Mouse (Mus musculus) liver, embryonic 12.5 days (tissue): ENCODE data around the gene Ntn1. TPM values are rescaled to one million over a fixed set of nuclear protein-coding genes. Genes with fewer than 3 reads are reported as not detected.

ENCODE experiments used
- ATAC-seq: fragments of 200-750 bp; cut with Nextera tagmentation; 2 replicates; pipeline ENCODE4 v1.8.0; 2017; ENCODE audit warnings: moderate number of reproducible peaks, mild to moderate bottlenecking, moderate library complexity
- H3K27ac ChIP-seq: fragments of 300-500 bp; sonication (generic); 2 replicates; pipeline ENCODE4 v1.5.1; 2016; ENCODE audit warnings: mild to moderate bottlenecking
- H3K27me3 ChIP-seq: fragments of 300-500 bp; sonication (generic); replicated peaks from 2 replicates; pipeline ENCODE4 v1.6.1; 2016; ENCODE audit warnings: mild to moderate bottlenecking, moderate library complexity
- H3K36me3 ChIP-seq: fragments of 300-500 bp; sonication (generic); 2 replicates; pipeline ENCODE4 v1.6.1; 2016; ENCODE audit warnings: mild to moderate bottlenecking, moderate library complexity
- H3K4me1 ChIP-seq: fragments of 300-500 bp; sonication (generic); 2 replicates; pipeline ENCODE4 v1.6.1; 2016
- H3K4me2 ChIP-seq: fragments of 300-500 bp; sonication (generic); 2 replicates; pipeline ENCODE4 v1.6.1; 2016; ENCODE audit warnings: mild to moderate bottlenecking, moderate library complexity
- H3K4me3 ChIP-seq: fragments of 300-500 bp; sonication (generic); 2 replicates; pipeline ENCODE4 v1.5.1; 2016; ENCODE audit warnings: mild to moderate bottlenecking, moderate library complexity
- H3K9ac ChIP-seq: fragments of 300-500 bp; sonication (generic); 2 replicates; pipeline ENCODE4 v1.6.1; 2016; ENCODE audit warnings: mild to moderate bottlenecking, moderate library complexity
- H3K9me3 ChIP-seq: fragments of 300-500 bp; sonication (generic); replicated peaks from 2 replicates; pipeline ENCODE4 v1.6.1; 2016; ENCODE audit warnings: mild to moderate bottlenecking, moderate library complexity
- WGBS: fragments of 180-500 bp; shearing (Covaris S2); methylation state at CpG from one replicate; pipeline ENCODE4 v1.1.7; 2016; ENCODE audit not compliant: insufficient replicate concordance; 5-methylcytosine and 5-hydroxymethylcytosine counted together
- polyA plus RNA-seq: library from polyadenylated mRNA; unstranded; fragments of >200 nt; fragmentation: Nextera tagmentation; extraction: Ambion mirVana; gene quantifications from 2 replicates; pipeline ENCODE4 v1.2.1, GENCODE M21; 2016

The Ntn1 gene
- polyA plus RNA-seq, 1 experiment from 2014 or later: 0.57 TPM

DNA sequence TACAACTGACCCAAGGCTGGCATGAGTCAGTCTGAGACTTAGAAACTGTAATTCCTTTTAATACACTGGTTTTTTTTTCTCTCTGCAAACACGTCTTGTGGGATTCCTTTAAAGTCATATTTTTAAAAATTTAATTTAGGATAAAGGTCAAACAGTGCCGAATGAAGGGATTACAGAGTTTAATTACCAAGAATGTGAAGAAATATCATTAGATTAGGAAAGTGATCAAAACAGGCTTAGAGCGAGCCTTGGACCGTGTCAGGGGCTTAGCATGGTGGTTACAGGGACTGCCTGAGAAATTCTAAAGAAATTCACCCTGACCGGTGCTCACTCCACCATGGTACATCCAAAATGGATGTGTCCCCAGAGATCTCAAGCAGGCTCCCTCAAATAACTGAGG is 57.9 kb downstream of the Ntn1 start:
- ATAC-seq: no peak
- no peaks in the 10 kb centered on the region for H3K4me1 ChIP-seq
- no peaks in the 10 kb centered on the region for H3K27me3 ChIP-seq
- 69% methylated on average over 5 of the region's 5 CpGs for WGBS
- H3K27ac ChIP-seq: no peak overlapping the region
- no peak overlapping the region for H3K9ac ChIP-seq
- H3K4me3 ChIP-seq: no peak overlapping the region
- no peaks in the 10 kb centered on the region for H3K9me3 ChIP-seq
- H3K4me2 ChIP-seq: no peak overlapping the region
- H3K36me3 ChIP-seq: no peaks in the 10 kb centered on the region

DNA sequence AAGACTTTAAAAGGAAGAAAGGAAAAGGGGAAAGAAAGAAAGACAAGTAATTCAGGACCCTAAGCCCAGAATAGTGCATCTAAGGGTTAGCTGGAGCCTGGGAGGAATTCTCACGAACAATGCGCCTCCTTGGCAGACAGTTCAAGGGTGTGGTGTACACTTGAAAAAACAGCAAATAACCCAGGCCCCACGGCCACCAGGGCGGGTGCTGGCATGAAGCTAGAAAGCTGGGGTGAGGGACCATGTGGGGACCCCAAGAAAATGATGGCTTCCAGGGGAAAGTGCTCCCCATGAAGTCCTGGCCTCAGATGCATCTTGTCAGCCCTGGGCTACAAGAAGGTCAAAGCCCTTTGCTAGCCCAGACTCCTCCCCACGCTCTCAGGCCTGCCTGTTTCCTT is 58.6 kb downstream of the Ntn1 start:
- H3K4me2 ChIP-seq: no peak overlapping the region
- H3K4me1 ChIP-seq: no peaks in the 10 kb centered on the region
- no peak overlapping the region for H3K9ac ChIP-seq
- no peak overlapping the region for H3K4me3 ChIP-seq
- no peaks in the 10 kb centered on the region for H3K36me3 ChIP-seq
- WGBS: 74% methylated on average over 5 of the region's 5 CpGs
- no peak overlapping the region for H3K27ac ChIP-seq
- H3K27me3 ChIP-seq: no peaks in the 10 kb centered on the region; the same call in 1 of the 2 replicates
- no peaks in the 10 kb centered on the region for H3K9me3 ChIP-seq
- ATAC-seq: no peak

DNA sequence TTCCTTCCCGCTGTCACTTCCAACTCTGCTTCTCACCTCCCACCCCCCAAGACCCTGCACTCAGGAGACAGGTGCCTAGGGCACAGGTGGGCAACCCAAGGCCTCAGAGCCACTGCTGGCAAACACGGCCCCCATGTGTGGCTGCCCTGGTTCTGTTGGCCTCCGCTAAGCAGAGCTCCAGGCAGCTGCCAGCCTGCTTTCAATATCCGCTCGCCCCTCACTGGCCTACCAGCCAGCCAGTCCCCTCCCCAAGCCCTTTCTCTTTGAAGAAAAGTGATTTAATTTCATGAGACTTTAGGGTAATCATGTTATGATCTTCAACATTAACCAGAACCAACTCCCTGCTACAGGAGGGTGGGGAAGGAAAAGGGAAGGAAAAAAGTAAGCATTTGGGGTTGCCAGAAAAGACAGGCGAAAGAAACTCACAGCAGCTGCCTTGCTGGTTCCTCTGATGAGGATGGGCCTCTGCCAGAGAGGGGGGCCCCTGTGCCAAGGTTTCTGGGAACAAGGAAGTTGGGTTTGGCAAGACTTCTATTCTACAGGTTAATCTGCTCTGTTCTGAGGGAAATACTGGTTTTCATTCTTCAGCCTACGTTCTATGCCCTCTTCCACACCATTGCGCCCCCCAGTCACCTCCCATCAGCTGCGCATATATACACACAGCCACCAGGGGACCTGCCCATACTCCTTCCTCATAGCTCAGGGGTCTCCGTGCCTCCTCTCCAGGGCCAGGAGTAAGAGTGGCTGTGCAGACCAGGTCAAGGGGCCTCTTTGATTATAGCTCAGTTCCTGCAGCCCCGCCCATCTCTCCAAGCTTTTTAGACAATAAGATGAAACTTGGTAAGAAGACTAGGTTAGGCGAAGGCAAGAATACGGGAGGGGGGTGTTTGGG is 59.3 kb downstream of the Ntn1 start:
- H3K9ac ChIP-seq: no peak overlapping the region
- ATAC-seq: no peak
- no peaks in the 10 kb centered on the region; the same call in 1 of the 2 replicates for H3K27me3 ChIP-seq
- H3K4me2 ChIP-seq: no peak overlapping the region
- no peak overlapping the region for H3K4me3 ChIP-seq
- no peak overlapping the region for H3K27ac ChIP-seq
- 66% methylated on average over 13 of the region's 13 CpGs for WGBS
- H3K9me3 ChIP-seq: no peaks in the 10 kb centered on the region
- H3K36me3 ChIP-seq: no peaks in the 10 kb centered on the region
- H3K4me1 ChIP-seq: no peaks in the 10 kb centered on the region

DNA sequence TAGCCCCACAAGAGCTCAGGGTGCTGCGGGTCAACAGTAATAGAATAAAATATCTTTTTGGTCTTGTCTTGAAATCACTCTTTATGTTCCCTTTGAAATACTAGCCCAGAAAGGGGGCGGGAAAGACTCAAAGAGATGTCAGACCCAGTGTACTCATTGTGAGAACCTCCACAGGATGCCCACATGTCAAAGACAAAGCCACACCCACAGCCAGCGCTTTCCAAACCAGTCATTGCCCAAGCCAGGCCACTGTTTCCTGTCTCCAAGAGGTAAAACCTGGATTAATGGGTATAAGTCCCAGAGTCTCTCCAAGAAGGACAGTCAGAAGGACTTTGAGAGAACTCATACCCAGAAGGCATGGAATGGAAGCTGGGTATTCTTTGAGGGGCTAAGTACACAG is 60.3 kb downstream of the Ntn1 start:
- Histone ChIP-seq H3K36me3 (no peaks in the 10 kb centered on the region), H3K27ac (no peak overlapping the region), H3K9ac (no peak overlapping the region), H3K27me3 (no peaks in the 10 kb centered on the region; the same call in 1 of the 2 replicates), H3K4me1 (no peaks in the 10 kb centered on the region), H3K4me3 (no peak overlapping the region), H3K9me3 (no peaks in the 10 kb centered on the region), H3K4me2 (no peak overlapping the region)
- 56% methylated on average over 3 of the region's 3 CpGs for WGBS
- ATAC-seq: no peak

DNA sequence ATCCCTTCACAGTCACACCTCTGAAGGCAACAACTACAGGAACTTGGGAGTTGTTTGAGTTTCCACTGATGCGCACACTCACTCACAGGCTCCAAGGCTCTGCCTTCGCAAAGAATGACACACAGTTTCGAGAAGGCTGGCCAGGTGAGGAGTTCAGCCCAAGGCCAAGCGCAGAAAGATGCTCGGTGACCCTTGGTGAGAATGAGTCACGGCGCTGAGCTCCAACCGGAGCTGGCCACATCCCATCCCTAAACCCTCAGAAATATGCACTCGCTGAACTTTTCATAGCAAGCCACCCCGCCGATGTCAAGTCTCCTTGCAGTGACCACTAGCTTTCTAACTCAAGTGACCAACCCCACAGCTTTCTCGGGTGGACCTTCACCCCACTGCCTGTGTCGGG is 60.8 kb downstream of the Ntn1 start:
- WGBS: 79% methylated on average over 13 of the region's 13 CpGs
- H3K27ac ChIP-seq: no peak overlapping the region
- no peaks in the 10 kb centered on the region; the same call in 1 of the 2 replicates for H3K27me3 ChIP-seq
- no peak overlapping the region for H3K4me3 ChIP-seq
- no peak overlapping the region for H3K9ac ChIP-seq
- H3K9me3 ChIP-seq: no peaks in the 10 kb centered on the region
- H3K4me2 ChIP-seq: no peak overlapping the region
- H3K36me3 ChIP-seq: no peaks in the 10 kb centered on the region
- no peaks in the 10 kb centered on the region for H3K4me1 ChIP-seq
- no peak for ATAC-seq

DNA sequence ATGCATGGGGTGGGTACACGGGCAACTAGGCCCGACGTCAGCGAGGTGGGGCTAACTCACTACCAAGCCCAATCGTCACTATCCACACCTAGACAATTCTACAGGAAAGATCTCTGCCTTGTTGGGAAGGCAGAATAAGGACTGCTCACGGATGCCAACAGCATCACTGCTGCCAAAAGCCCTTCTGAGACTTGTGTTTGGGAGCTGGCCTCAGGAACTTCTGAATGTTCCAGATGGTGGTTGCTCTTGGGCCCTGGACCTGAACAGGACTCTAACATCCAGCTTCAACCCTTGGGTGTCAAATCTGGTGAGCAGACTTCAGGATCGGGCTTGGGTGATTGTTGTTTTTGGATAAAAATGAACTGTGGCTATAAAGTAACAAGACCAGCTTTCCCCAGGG is 61.3 kb downstream of the Ntn1 start:
- no peaks in the 10 kb centered on the region for H3K9me3 ChIP-seq
- no peak overlapping the region for H3K4me2 ChIP-seq
- no peak overlapping the region for H3K4me3 ChIP-seq
- H3K36me3 ChIP-seq: no peaks in the 10 kb centered on the region
- ATAC-seq: no peak
- H3K4me1 ChIP-seq: no peaks in the 10 kb centered on the region
- no peak overlapping the region for H3K9ac ChIP-seq
- H3K27ac ChIP-seq: no peak overlapping the region
- no peaks in the 10 kb centered on the region; the same call in 1 of the 2 replicates for H3K27me3 ChIP-seq
- WGBS: 74% methylated on average over 7 of the region's 7 CpGs

DNA sequence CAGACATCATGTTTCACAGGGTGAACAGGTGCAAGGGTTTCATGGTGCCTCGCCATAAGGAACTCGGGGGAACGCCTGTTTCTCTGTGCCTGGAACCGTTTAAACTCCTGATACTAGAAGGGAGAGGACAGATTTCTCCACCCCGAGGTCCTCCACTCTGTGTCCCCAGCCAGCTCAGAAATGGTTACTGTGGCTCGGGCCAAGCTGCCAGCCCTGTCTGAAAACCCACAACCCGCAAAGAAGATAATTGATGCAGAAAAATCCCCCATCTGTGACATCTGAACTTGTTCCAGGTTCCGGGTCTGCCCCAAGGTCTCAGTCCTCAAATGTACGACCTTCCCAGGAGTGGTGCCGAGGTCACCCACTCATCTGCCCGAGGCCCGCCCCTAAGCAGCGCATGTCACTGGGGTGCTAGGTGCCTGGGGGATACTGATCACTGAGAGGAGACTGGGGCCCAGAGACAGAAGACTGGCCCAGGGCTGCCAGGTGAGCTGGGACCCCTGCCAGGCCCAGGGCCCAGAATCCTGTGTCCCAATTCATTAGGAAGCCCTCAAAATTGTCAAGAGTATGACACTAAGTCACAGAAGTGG is 68.9 kb downstream of the Ntn1 start:
- Histone ChIP-seq H3K4me2 (no peak overlapping the region), H3K27me3 (no peaks in the 10 kb centered on the region), H3K27ac (no peak overlapping the region), H3K4me1 (no peaks in the 10 kb centered on the region), H3K9me3 (no peaks in the 10 kb centered on the region), H3K36me3 (no peaks in the 10 kb centered on the region), H3K9ac (no peak overlapping the region), H3K4me3 (no peak overlapping the region)
- no peak for ATAC-seq
- WGBS: 70% methylated on average over 13 of the region's 13 CpGs

DNA sequence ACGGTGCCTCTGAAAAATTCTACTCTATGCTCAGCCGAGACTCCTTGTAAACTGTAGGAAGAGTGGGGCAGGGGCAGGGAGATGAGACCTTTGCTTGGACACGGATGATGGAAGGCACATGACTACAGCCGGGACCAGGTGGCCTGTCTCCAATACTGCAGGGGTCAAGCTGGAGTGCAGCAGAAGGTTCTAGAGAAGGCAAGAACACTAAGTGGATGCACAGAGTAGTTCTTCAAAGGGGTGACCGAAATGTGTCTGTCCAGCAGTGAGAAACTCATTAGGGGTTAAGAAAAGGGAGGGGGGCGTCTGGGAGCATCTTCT is 69.5 kb downstream of the Ntn1 start:
- no peaks in the 10 kb centered on the region for H3K36me3 ChIP-seq
- ATAC-seq: no peak
- H3K4me3 ChIP-seq: no peak overlapping the region
- no peak overlapping the region for H3K9ac ChIP-seq
- no peaks in the 10 kb centered on the region for H3K4me1 ChIP-seq
- H3K27me3 ChIP-seq: no peaks in the 10 kb centered on the region
- H3K27ac ChIP-seq: no peak overlapping the region
- H3K4me2 ChIP-seq: no peak overlapping the region
- no peaks in the 10 kb centered on the region for H3K9me3 ChIP-seq
- WGBS: 58% methylated on average over 6 of the region's 6 CpGs

DNA sequence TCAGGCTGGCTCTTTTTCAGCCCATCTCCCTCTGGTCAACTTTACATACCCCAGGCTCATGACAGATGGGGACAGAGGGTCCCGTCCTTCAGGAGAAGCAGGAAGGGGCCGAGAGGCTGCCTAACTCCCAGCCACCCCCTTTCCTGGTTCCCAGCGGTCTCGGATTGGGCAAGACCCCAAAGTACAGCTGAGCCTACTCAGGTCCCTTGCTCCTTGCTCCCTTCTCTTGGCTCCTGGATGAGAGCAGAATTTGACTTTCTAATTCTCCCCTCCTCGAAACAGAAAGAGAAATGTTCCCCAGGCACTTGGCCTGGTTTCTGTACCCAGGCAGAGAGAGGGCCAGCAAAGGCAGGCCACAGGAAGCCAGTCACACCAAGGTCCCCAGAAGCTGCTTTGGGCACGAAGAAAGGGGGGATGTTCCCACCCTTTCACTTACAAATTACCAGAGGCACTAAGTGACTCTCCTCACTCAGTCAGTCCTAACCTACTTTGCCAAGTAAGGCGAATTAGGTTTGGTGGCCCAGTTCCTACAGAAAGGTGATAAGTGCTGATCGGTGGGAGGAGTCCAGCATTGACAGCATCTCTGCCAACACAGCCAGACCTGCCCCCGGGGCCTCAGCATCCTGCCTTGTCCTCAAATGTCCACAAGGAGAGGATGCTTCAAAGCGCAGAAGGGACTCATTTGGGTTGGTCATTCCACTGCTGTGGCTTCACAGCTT is 70.1 kb downstream of the Ntn1 start:
- Histone ChIP-seq H3K27me3 (no peaks in the 10 kb centered on the region), H3K4me2 (no peak overlapping the region), H3K4me3 (no peak overlapping the region), H3K27ac (no peak overlapping the region), H3K9me3 (no peaks in the 10 kb centered on the region), H3K4me1 (no peaks in the 10 kb centered on the region), H3K36me3 (no peaks in the 10 kb centered on the region), H3K9ac (no peak overlapping the region)
- no peak for ATAC-seq
- 35% methylated on average over 10 of the region's 10 CpGs for WGBS

DNA sequence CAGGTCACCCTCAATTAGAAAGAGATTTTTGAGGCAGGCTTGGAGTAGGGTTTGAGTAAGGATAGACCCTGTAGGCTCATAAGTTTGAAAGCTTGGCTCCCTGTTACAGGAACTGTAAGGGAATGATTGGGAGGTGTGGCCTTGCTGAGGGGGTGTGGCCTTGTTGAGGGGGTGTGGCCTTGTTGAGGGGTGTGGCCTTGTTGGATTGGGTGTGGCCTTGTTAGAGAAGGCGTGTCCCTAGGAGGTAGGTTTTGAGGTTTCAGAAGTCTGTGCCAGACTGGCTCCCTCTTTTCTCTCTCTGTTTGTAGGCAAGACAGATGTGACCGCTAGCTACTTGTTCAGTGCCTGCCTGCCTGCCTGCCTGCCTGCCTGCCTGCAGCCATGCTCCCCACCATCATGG is 75.8 kb downstream of the Ntn1 start:
- Histone ChIP-seq H3K4me3 (no peak overlapping the region), H3K4me1 (no peaks in the 10 kb centered on the region), H3K9me3 (no peaks in the 10 kb centered on the region), H3K36me3 (no peaks in the 10 kb centered on the region), H3K27me3 (no peaks in the 10 kb centered on the region), H3K9ac (no peak overlapping the region), H3K4me2 (no peak overlapping the region), H3K27ac (no peak overlapping the region)
- WGBS: 56% methylated on average over 2 of the region's 2 CpGs
- ATAC-seq: no peak

DNA sequence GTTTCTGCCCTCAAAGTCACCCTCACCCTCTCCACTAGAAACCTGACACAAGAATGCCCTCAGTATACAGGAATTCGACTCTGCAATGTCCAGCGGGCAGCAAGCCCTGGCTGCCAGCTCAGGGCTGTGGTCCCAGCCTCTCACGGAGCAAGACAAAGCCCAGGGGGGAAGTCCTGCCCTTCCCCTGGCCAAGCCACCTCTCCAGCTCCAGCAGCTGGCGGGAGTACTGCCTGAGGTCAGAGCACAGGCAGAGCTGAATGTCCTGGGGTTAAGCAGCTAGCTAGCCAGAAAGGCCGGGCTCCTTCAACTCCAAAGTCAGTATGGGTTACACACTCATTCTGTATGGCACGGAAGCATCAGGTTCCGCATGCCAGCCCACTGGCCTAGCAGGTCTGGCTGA is 79.2 kb downstream of the Ntn1 start:
- ATAC-seq: no peak
- WGBS: 61% methylated on average over 7 of the region's 7 CpGs
- H3K27me3 ChIP-seq: no peaks in the 10 kb centered on the region

DNA sequence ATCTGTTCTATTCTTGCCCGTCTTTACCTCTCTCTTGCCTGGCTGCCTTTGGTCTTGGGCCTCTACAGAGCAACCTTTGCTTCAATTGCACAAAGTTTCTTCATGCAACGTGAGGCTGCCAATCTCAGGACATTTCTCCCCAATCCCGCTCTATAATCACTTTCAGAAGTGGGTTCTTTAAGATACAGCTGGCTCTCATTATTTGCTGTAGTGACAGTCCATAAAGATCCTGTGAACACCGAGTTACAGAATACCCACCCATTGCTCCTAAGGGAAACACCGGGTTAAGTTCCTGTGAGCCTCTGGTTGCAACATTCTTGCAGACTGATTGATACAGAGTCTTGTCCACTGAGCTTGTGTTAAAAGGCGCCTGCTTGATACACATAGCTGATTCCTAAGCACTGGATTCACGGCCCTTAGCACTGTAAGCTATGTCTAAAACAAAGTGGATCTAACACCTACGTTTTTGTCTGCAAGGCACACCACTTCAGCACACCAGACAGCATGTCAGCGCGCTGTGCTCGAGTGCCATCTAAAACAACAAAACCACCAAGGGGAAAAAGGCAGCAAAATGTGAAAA is 85.0 kb downstream of the Ntn1 start:
- 72% methylated on average over 11 of the region's 11 CpGs for WGBS

More for the DNA sequence above, 79.2 kb downstream of the Ntn1 start:
- H3K4me3 ChIP-seq: no peak overlapping the region
- no peaks in the 10 kb centered on the region for H3K9me3 ChIP-seq
- no peak overlapping the region for H3K9ac ChIP-seq
- H3K36me3 ChIP-seq: no peaks in the 10 kb centered on the region
- H3K4me2 ChIP-seq: no peak overlapping the region
- H3K27ac ChIP-seq: no peak overlapping the region
- H3K4me1 ChIP-seq: no peaks in the 10 kb centered on the region

More for the DNA sequence above, 85.0 kb downstream of the Ntn1 start:
- Histone ChIP-seq H3K27me3 (no peaks in the 10 kb centered on the region), H3K36me3 (no peaks in the 10 kb centered on the region), H3K27ac (no peak overlapping the region), H3K9ac (no peak overlapping the region), H3K4me1 (no peaks in the 10 kb centered on the region), H3K9me3 (no peaks in the 10 kb centered on the region), H3K4me3 (no peak overlapping the region), H3K4me2 (no peak overlapping the region)
- ATAC-seq: no peak
